Mouse (Mus musculus): ENCODE data around the gene Ncoa5. TPM values are rescaled to one million over a fixed set of nuclear protein-coding genes. Genes with fewer than 3 reads are reported as not detected.
A peak's percentile ranks its signal among the peaks of the same experiment; 100 is the strongest.

Ncoa5 gene
- polyA plus RNA-seq, 1 experiment from 2014 or later = 85.6 TPM

GRCm38 (mm10) chr2:165032533-165032932 is 2.1 kb downstream of the Ncoa5 start:
- Histone ChIP-seq H3K9ac (ENCODE audit: low read length) (0 out of 2 replicates have a peak overlapping the region, but pooled peaks have one; percentile 5), H3K27ac (ENCODE audit: low read depth, low read length) (no peak overlapping the region), H3K27me3 (ENCODE audit: control insufficient read depth, insufficient read depth, low read length) (no peaks in the 10 kb centered on the region), H3K36me3 (ENCODE audit: control insufficient read depth, insufficient read depth, low read length) (no peaks in the 10 kb centered on the region), H3K4me1 (ENCODE audit: control insufficient read depth, insufficient read depth, low read length) (peaks cover 24% of the 10 kb centered on the region), H3K9me3 (ENCODE audit: control insufficient read depth, low read length) (no peaks in the 10 kb centered on the region), H3K4me2 (peak overlapping the region; percentile 87), H3K4me3 (ENCODE audit: low read depth, low read length) (peak overlapping the region; percentile 9; the same call in 1 of the 2 replicates)
- DNase-seq (ENCODE audit: low spot score, missing footprints) (no peak), ATAC-seq (ENCODE audit: low FRiP score) (no peak)
- 64% methylated on average over 3 of the region's 3 CpGs for WGBS

DNA sequence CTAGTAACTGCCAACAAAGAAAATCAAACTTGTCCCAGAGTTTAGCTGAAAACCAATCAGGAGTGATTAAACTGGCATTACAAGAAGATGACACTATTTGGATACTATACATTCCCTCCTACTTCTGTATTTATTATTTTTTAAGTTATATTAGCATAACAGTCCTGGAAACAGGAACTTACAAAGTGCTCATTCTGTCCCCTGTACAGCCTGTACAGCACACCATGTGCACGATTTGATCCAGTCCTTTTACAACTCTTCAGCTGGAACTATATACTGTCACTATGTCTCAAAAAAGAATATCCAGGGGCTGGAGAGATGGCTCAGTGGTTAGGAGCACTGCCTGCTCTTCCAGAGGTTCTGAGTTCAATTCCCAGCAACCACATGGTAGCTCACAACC is 7.5 kb downstream of the Ncoa5 start:
- WGBS = 76% methylated on average over 1 of the region's 1 CpGs
- Histone ChIP-seq H3K4me3 (ENCODE audit: low read depth, low read length) (no peak overlapping the region), H3K4me1 (ENCODE audit: control insufficient read depth, insufficient read depth, low read length) (peaks cover 2% of the 10 kb centered on the region), H3K9ac (ENCODE audit: low read length) (no peak overlapping the region), H3K36me3 (ENCODE audit: control insufficient read depth, insufficient read depth, low read length) (peaks cover 4% of the 10 kb centered on the region; the same call in 1 of the 2 replicates), H3K27me3 (ENCODE audit: control insufficient read depth, insufficient read depth, low read length) (no peaks in the 10 kb centered on the region), H3K9me3 (ENCODE audit: control insufficient read depth, low read length) (no peaks in the 10 kb centered on the region), H3K4me2 (no peak overlapping the region), H3K27ac (ENCODE audit: low read depth, low read length) (no peak overlapping the region)
- DNase-seq (ENCODE audit: low spot score, missing footprints) = no peak
- ATAC-seq (ENCODE audit: low FRiP score) = no peak

DNA sequence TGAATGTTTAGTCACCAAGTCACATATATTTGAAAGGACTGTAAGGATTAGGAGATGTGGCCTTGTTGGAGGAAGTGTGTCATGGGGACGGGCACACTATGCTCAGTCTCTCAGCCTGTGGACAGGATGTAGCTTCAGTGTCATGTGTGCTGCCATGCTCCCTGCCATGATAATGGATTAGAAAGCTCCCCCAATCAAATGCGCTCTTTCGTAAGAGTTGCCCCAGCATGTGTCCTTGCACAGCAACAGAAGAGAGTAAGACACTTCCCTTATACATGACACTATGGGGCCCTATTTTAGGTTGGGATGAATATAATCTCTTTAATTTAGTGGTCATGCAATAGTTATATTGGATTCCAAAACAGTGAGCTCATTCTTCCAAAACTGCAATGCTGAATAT is 14.2 kb downstream of the Ncoa5 start:
- no peak overlapping the region for H3K4me3 ChIP-seq (ENCODE audit: low read depth, low read length)
- H3K36me3 ChIP-seq (ENCODE audit: control insufficient read depth, insufficient read depth, low read length) = peaks cover 8% of the 10 kb centered on the region; the same call in 1 of the 2 replicates
- no peaks in the 10 kb centered on the region for H3K9me3 ChIP-seq (ENCODE audit: control insufficient read depth, low read length)
- H3K27ac ChIP-seq (ENCODE audit: low read depth, low read length) = no peak overlapping the region
- no peaks in the 10 kb centered on the region for H3K27me3 ChIP-seq (ENCODE audit: control insufficient read depth, insufficient read depth, low read length)
- no peak overlapping the region for H3K4me2 ChIP-seq
- no peak for DNase-seq (ENCODE audit: low spot score, missing footprints)
- no peak for ATAC-seq (ENCODE audit: low FRiP score)
- no peaks in the 10 kb centered on the region for H3K4me1 ChIP-seq (ENCODE audit: control insufficient read depth, insufficient read depth, low read length)
- WGBS = 88% methylated on average over 3 of the region's 3 CpGs
- H3K9ac ChIP-seq (ENCODE audit: low read length) = no peak overlapping the region

GRCm38 (mm10) chr2:165014935-165015334 is 19.7 kb downstream of the Ncoa5 start:
- Histone ChIP-seq H3K27ac (ENCODE audit: low read depth, low read length) (no peak overlapping the region), H3K9me3 (ENCODE audit: control insufficient read depth, low read length) (no peaks in the 10 kb centered on the region), H3K4me2 (no peak overlapping the region), H3K9ac (ENCODE audit: low read length) (no peak overlapping the region), H3K4me1 (ENCODE audit: control insufficient read depth, insufficient read depth, low read length) (no peaks in the 10 kb centered on the region), H3K4me3 (ENCODE audit: low read depth, low read length) (no peak overlapping the region), H3K36me3 (ENCODE audit: control insufficient read depth, insufficient read depth, low read length) (peaks cover 26% of the 10 kb centered on the region), H3K27me3 (ENCODE audit: control insufficient read depth, insufficient read depth, low read length) (no peaks in the 10 kb centered on the region)
- ATAC-seq (ENCODE audit: low FRiP score) (no peak), DNase-seq (ENCODE audit: low spot score, missing footprints) (no peak)
- WGBS = 97% methylated on average over 5 of the region's 5 CpGs

- H3K36me3 ChIP-seq (ENCODE audit: control insufficient read depth, insufficient read depth, low read length) = peaks cover 54% of the 10 kb centered on the region
- 95% methylated on average over 10 of the region's 10 CpGs for WGBS
Observed at GRCm38 (mm10) chr2:165010351-165010750, 24.3 kb downstream of the Ncoa5 start.

GRCm38 (mm10) chr2:165009581-165009980 is 25.1 kb downstream of the Ncoa5 start:
- 97% methylated on average over 2 of the region's 2 CpGs for WGBS
- Histone ChIP-seq H3K4me2 (no peak overlapping the region), H3K27me3 (ENCODE audit: control insufficient read depth, insufficient read depth, low read length) (no peaks in the 10 kb centered on the region), H3K36me3 (ENCODE audit: control insufficient read depth, insufficient read depth, low read length) (peaks cover 59% of the 10 kb centered on the region), H3K4me1 (ENCODE audit: control insufficient read depth, insufficient read depth, low read length) (no peaks in the 10 kb centered on the region), H3K27ac (ENCODE audit: low read depth, low read length) (no peak overlapping the region), H3K9ac (ENCODE audit: low read length) (no peak overlapping the region), H3K4me3 (ENCODE audit: low read depth, low read length) (no peak overlapping the region), H3K9me3 (ENCODE audit: control insufficient read depth, low read length) (no peaks in the 10 kb centered on the region)
- DNase-seq (ENCODE audit: low spot score, missing footprints) (no peak), ATAC-seq (ENCODE audit: low FRiP score) (no peak)

More at GRCm38 (mm10) chr2:165010351-165010750, 24.3 kb downstream of the Ncoa5 start:
- Histone ChIP-seq H3K4me2 (no peak overlapping the region), H3K27ac (ENCODE audit: low read depth, low read length) (no peak overlapping the region), H3K27me3 (ENCODE audit: control insufficient read depth, insufficient read depth, low read length) (no peaks in the 10 kb centered on the region), H3K4me1 (ENCODE audit: control insufficient read depth, insufficient read depth, low read length) (no peaks in the 10 kb centered on the region), H3K4me3 (ENCODE audit: low read depth, low read length) (no peak overlapping the region), H3K9ac (ENCODE audit: low read length) (no peak overlapping the region), H3K9me3 (ENCODE audit: control insufficient read depth, low read length) (no peaks in the 10 kb centered on the region)
- ATAC-seq (ENCODE audit: low FRiP score) (no peak), DNase-seq (ENCODE audit: low spot score, missing footprints) (no peak)

DNA sequence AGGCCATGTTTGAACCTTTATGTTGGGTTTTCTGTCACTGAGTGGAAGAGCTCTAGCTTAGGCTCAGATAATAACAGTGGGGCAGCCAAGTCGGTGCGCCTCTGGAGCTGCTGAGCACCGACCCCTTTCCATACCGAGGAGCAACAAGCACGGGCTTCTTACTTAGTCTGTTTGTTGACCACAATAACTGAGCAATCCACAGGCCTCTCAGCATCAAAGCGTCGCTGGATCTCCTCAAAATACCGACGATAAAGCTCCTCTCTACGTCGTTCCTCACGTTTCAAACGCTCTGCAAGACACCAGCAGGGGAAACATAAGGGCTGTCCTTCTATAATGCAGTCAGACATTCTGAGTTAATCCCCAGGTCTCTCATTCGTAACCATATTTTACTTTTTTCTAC is 25.5 kb downstream of the Ncoa5 start:
- H3K27ac ChIP-seq (ENCODE audit: low read depth, low read length) = no peak overlapping the region

DNA sequence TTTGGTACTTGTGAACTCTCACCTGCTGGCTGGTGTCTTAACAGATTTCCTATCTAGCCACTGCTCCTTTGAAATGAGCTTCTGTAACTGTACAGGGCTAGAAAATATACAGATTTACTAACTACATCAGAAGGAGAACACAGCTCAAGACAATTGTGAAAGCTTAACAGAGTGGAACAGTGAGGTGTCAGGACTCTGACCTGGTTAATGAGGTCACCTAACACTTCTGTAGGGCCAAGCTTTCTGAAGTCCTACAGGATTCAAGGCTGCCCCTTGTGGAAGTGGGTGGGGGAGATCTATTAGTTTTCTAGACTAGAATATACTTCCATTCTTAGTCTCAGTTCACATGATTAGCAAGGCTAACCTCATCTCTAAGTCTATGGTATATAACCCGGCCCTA is 26.7 kb downstream of the Ncoa5 start:
- peaks cover 69% of the 10 kb centered on the region for H3K36me3 ChIP-seq (ENCODE audit: control insufficient read depth, insufficient read depth, low read length)
- 95% methylated on average over 1 of the region's 1 CpGs for WGBS
- no peak overlapping the region for H3K4me2 ChIP-seq
- ATAC-seq (ENCODE audit: low FRiP score) = no peak
- DNase-seq (ENCODE audit: low spot score, missing footprints) = no peak
- H3K27ac ChIP-seq (ENCODE audit: low read depth, low read length) = no peak overlapping the region
- H3K9me3 ChIP-seq (ENCODE audit: control insufficient read depth, low read length) = no peaks in the 10 kb centered on the region
- H3K27me3 ChIP-seq (ENCODE audit: control insufficient read depth, insufficient read depth, low read length) = no peaks in the 10 kb centered on the region
- no peak overlapping the region for H3K9ac ChIP-seq (ENCODE audit: low read length)
- H3K4me3 ChIP-seq (ENCODE audit: low read depth, low read length) = no peak overlapping the region
- no peaks in the 10 kb centered on the region for H3K4me1 ChIP-seq (ENCODE audit: control insufficient read depth, insufficient read depth, low read length)

More for the DNA sequence above, 25.5 kb downstream of the Ncoa5 start:
- Histone ChIP-seq H3K9ac (ENCODE audit: low read length) (no peak overlapping the region), H3K9me3 (ENCODE audit: control insufficient read depth, low read length) (no peaks in the 10 kb centered on the region), H3K27me3 (ENCODE audit: control insufficient read depth, insufficient read depth, low read length) (no peaks in the 10 kb centered on the region), H3K4me3 (ENCODE audit: low read depth, low read length) (no peak overlapping the region), H3K36me3 (ENCODE audit: control insufficient read depth, insufficient read depth, low read length) (peaks cover 62% of the 10 kb centered on the region), H3K4me1 (ENCODE audit: control insufficient read depth, insufficient read depth, low read length) (no peaks in the 10 kb centered on the region), H3K4me2 (no peak overlapping the region)
- ATAC-seq (ENCODE audit: low FRiP score) (no peak), DNase-seq (ENCODE audit: low spot score, missing footprints) (no peak)
- WGBS = 97% methylated on average over 14 of the region's 14 CpGs

DNA sequence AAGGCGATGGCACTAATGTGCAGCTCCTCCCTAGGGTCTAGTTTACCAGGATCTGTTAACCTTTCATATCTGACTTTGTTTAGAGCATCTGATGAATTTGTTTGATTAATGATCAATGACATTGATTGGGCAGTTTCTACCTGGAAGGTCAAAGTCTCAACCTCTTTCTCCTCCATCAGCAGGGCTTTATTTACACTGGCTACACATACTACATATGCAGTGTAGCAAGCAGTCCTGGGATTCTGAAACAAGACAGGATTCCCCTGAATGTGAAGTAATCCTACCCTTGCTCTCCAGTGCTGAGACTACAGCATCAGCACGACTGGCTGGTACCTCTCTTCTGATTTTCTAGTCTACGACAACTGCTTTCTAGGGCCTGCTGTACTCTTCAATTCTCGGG is 27.9 kb downstream of the Ncoa5 start:
- Histone ChIP-seq H3K9ac (ENCODE audit: low read length) (no peak overlapping the region), H3K27me3 (ENCODE audit: control insufficient read depth, insufficient read depth, low read length) (no peaks in the 10 kb centered on the region), H3K9me3 (ENCODE audit: control insufficient read depth, low read length) (no peaks in the 10 kb centered on the region), H3K4me1 (ENCODE audit: control insufficient read depth, insufficient read depth, low read length) (no peaks in the 10 kb centered on the region), H3K36me3 (ENCODE audit: control insufficient read depth, insufficient read depth, low read length) (peaks cover 73% of the 10 kb centered on the region), H3K4me2 (no peak overlapping the region), H3K4me3 (ENCODE audit: low read depth, low read length) (no peak overlapping the region), H3K27ac (ENCODE audit: low read depth, low read length) (no peak overlapping the region)
- ATAC-seq (ENCODE audit: low FRiP score) = no peak
- no peak for DNase-seq (ENCODE audit: low spot score, missing footprints)
- WGBS = 96% methylated on average over 4 of the region's 4 CpGs
